Mouse (Mus musculus) CH12.LX (cell line): Measurements from ENCODE around the gene Arhgef28.

ENCODE experiments used
- CTCF ChIP-seq, 2 experiments: IDR thresholded peaks in 1 of 2; conservative IDR thresholded peaks in 1 of 2; 2 replicates each; pipeline ENCODE4 v1.5.1; 2011 to 2012; ENCODE audit warnings: low read depth in 2 of 2, low read length in 2 of 2, improper control_type of control experiment in 1 of 2, inconsistent platforms in 1 of 2, mild to moderate bottlenecking in 1 of 2, moderate library complexity in 1 of 2
- ELF1 ChIP-seq: IDR thresholded peaks from 2 replicates; pipeline ENCODE4 v1.6.1; 2014; ENCODE audit warnings: low read depth, mild to moderate bottlenecking, inconsistent platforms, low read length, improper control_type of control experiment
- PAX5 ChIP-seq: IDR thresholded peaks from 2 replicates; pipeline ENCODE4 v1.6.1; 2012; ENCODE audit warnings: low read length, inconsistent platforms, mixed read lengths
- POLR2A ChIP-seq: IDR thresholded peaks from 2 replicates; pipeline ENCODE4 v1.6.1; 2011; ENCODE audit warnings: low read depth, mild to moderate bottlenecking, improper control_type of control experiment, low read length

DNA sequence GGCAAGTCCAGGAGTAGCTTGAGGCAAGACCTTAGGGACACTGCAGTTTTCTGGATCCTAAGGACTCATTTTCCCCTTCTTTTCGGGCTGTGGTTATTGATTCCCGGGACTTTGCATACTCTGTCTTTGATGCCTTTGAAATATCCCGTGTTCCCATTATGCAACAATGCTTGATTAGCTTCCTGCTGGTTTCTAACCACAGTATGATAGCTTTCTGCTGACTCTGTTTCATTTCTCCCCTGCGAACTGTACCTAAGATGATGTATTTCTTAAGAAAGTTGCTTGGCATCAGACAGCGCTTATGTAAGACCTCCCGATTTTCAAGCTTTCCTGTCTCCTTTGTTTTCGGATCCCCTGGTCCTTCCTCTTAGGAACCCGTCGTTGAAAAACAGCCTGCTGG lies 229.1 kb downstream of the Arhgef28 start:
- TF ChIP-seq CTCF (conservative IDR thresholded peaks at IDR 0.05 in 1 of 2, IDR thresholded peaks at IDR 0.05 in 1 of 2; ENCODE audit: low read depth in 2 of 2, low read length in 2 of 2), result no peak
- no peak for TF ChIP-seq PAX5
- TF ChIP-seq POLR2A, result no peak
- no peak for TF ChIP-seq ELF1
